ENCODE assay signal across 9 mouse cellular contexts in the genomic region with DNA sequence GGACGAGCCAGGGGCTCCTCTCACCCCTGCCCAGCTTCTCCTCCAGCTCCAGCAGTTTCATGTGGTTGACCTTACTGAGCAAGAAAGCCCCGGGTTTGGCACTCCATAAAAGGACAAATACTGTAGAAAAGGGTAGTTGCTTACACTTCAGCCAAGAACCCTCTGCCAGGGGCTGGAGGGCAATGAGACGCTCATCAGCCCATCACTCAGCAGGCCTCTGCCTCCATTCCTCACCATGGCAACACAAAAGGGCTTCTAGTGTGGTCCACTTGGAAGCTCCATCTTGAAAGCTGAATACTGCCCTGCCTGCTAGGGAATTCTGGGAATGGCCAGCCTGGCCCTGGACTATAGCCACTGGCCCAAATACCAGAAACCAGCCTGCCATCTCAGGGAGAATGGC. TPM values are rescaled to one million over a fixed set of nuclear protein-coding genes. Genes with fewer than 3 reads are reported as not detected.
DNase-seq lines count a peak whose midpoint lies in the region; ATAC-seq lines count a peak whose summit lies in the region.
"Had no signal": no experiment of that assay in that cellular context is flagged by ENCODE, and none has a peak within 500 bp of the region (broad histone marks: within the 10 kb centered on the region; RNA-seq: fewer than 3 reads in every experiment).

No protein-coding gene starts in this region.

- ATAC-seq in erythroid progenitor cell, adult 5-6 weeks (replicated peaks; ENCODE audit: low FRiP score, poor library complexity, severe bottlenecking), result no peak

- H3K4me3 ChIP-seq in limb, embryonic 10.5 days, result no peak overlapping the region
- H3K4me3 ChIP-seq: heart, embryonic 13.5 days had no signal

- H3K4me1 ChIP-seq in limb, embryonic 10.5 days, result peaks cover 21% of the 10 kb centered on the region

- no peaks in the 10 kb centered on the region for H3K36me3 ChIP-seq in limb, embryonic 10.5 days
- H3K36me3 ChIP-seq: heart, embryonic 13.5 days had no signal

- DNase-seq in embryo, embryonic 10 days (ENCODE audit: low spot score), result peak; percentile 57
- no peak for DNase-seq in embryo, embryonic 9.5 days (ENCODE audit: extremely low spot score)
- DNase-seq in adipocyte (ENCODE audit: low spot score), result peak; percentile 12
- DNase-seq in frontal cortex, postnatal 36 days (ENCODE audit: low spot score in 2 of 2), result peak; percentile 23 to 69
- DNase-seq in limb, embryonic 10.5 days (ENCODE audit: low spot score), result no peak
- no peak for DNase-seq in kidney, adult 8-10 months
- no peak for DNase-seq in MN1 (ENCODE audit: low spot score)

- 0 out of 2 replicates have a peak overlapping the region, but pooled peaks have one; percentile 5 for H3K27ac ChIP-seq in limb, embryonic 10.5 days
- H3K27ac ChIP-seq: heart, embryonic 13.5 days had no signal

- no peaks in the 10 kb centered on the region for H3K9me3 ChIP-seq in limb, embryonic 10.5 days (replicated peaks)
- H3K9me3 ChIP-seq: heart, embryonic 13.5 days had no signal

- no peaks in the 10 kb centered on the region for H3K27me3 ChIP-seq in limb, embryonic 10.5 days (ENCODE audit: low read depth, poor library complexity, severe bottlenecking)
- H3K27me3 ChIP-seq: heart, embryonic 13.5 days had no signal

- 22% methylated on average over 3 of the region's 3 CpGs for WGBS in limb, embryonic 10.5 days

RNA-seq across cellular contexts. Expression of a gene that starts 49.3 kb away (rescaled TPM):
- 5.1 and 6.1 TPM in 2 replicates for polyA plus RNA-seq in limb, embryonic 10.5 days (2016; fragmentation: Nextera tagmentation; extraction: Ambion mirVana)
- total RNA-seq in erythroid progenitor cell, adult 5-6 weeks (2015; ENCODE audit: low replicate concordance), result not detected in 2 replicates
- not detected in 2 replicates for total RNA-seq in erythroid progenitor cell, adult 5-6 weeks (2017; ENCODE audit: low replicate concordance)

Comparison
In these comparisons a context has a peak if more than half of its experiments do, and no peak if none do; other contexts are left out.
1. DNase-seq: peak in embryo, embryonic 10 days (single experiment), adipocyte (single experiment) and frontal cortex, postnatal 36 days (2 of 2); none in embryo, embryonic 9.5 days (single experiment), limb, embryonic 10.5 days (single experiment), kidney, adult 8-10 months (0 of 2) and MN1 (single experiment).